Mouse (Mus musculus): ENCODE data around the gene Stx1b. TPM values are rescaled to one million over a fixed set of nuclear protein-coding genes. Genes with fewer than 3 reads are reported as not detected.
A peak's percentile ranks its signal among the peaks of the same experiment; 100 is the strongest.

The Stx1b gene
- total RNA-seq, 2 experiments from 2014 or later, result 0.65 to 0.83 TPM

GRCm38 (mm10) chr7:127763642-127764041 is 60.7 kb downstream of the Stx1b start:
- no peak for DNase-seq
- intact Hi-C loops (cut with DNase I), result no loop called here

GRCm38 (mm10) chr7:127761026-127761425 is 63.3 kb downstream of the Stx1b start:
- DNase-seq, result peak; percentile 82 to 87
- intact Hi-C loops (cut with DNase I), result loop anchor here (1.0 kb wide), 1 partner anchor 86 kb away; no protein-coding TSS in a partner anchor

- no peak for DNase-seq
- intact Hi-C loops (cut with DNase I), result no loop called here
Measured at GRCm38 (mm10) chr7:127760478-127760877, 63.9 kb downstream of the Stx1b start.

- intact Hi-C loops (cut with DNase I), result no loop called here
- DNase-seq, result no peak
Measured at GRCm38 (mm10) chr7:127759716-127760115, 64.6 kb downstream of the Stx1b start.

Other genes starting within 250 kb of the Stx1b start
- gene Ccdc189, start 236.0 kb downstream of the Stx1b start, total RNA-seq (2021), result 10 to 100 TPM in 1 of 2 experiments, 1 to 10 TPM in 1; 8.8 to 12.6 TPM
- gene Rnf40, start 235.8 kb downstream of the Stx1b start, total RNA-seq (2021), result 10 to 100 TPM; 46.5 to 53.9 TPM
- gene Zfp629, start 208.8 kb downstream of the Stx1b start, total RNA-seq (2021), result 10 to 100 TPM; 28.8 to 29.1 TPM
- gene Bcl7c, start 115.6 kb downstream of the Stx1b start, total RNA-seq (2021), result 10 to 100 TPM; 33.5 to 47.3 TPM
- 1 to 10 TPM; 5.0 to 6.0 TPM for gene Ctf1, start 111.8 kb downstream of the Stx1b start, total RNA-seq (2021)
- not detected for gene Ctf2, start 92.4 kb downstream of the Stx1b start, total RNA-seq (2021)
- 1 to 10 TPM; 4.8 to 5.7 TPM for gene Fbxl19, start 80.0 kb downstream of the Stx1b start, total RNA-seq (2021)
- gene Orai3, start 54.7 kb downstream of the Stx1b start, total RNA-seq (2021), result 10 to 100 TPM; 16.6 to 17.3 TPM
- gene Setd1a, start 47.9 kb downstream of the Stx1b start, total RNA-seq (2021), result 10 to 100 TPM; 21.0 to 22.3 TPM
- gene Gm49388, start 38.9 kb downstream of the Stx1b start, total RNA-seq (2021), result 1 to 10 TPM; 2.7 to 3.0 TPM
- gene Hsd3b7, start 23.9 kb downstream of the Stx1b start, total RNA-seq (2021), result 10 to 100 TPM; 14.9 to 18.4 TPM
- gene Stx4a, start 255 bp downstream of the Stx1b start, total RNA-seq (2021), result 10 to 100 TPM; 66.7 to 68.1 TPM
- gene Zfp646, start 51.7 kb upstream of the Stx1b start, total RNA-seq (2021), result 10 to 100 TPM; 21.0 to 21.9 TPM
- 1 to 10 TPM; 3.8 to 5.5 TPM for gene Zfp668, start 52.3 kb upstream of the Stx1b start, total RNA-seq (2021)
- gene Prss53, start 66.4 kb upstream of the Stx1b start, total RNA-seq (2021), result under 1 TPM; 0.59 to 0.88 TPM
- gene Gm21974, start 70.9 kb upstream of the Stx1b start, total RNA-seq (2021), result not detected
- gene Vkorc1, start 71.1 kb upstream of the Stx1b start, total RNA-seq (2021), result 10 to 100 TPM; 25.6 to 28.1 TPM
- 10 to 100 TPM; 85.7 to 86.8 TPM for gene Bckdk, start 79.5 kb upstream of the Stx1b start, total RNA-seq (2021)
- gene Kat8, start 88.0 kb upstream of the Stx1b start, total RNA-seq (2021), result 10 to 100 TPM; 13.5 TPM
- under 1 TPM in 1 of 2 experiments, not detected in 1; 0.24 TPM for gene Prss8, start 105.6 kb upstream of the Stx1b start, total RNA-seq (2021)
- 1 to 10 TPM; 6.4 to 6.7 TPM for gene Prss36, start 122.2 kb upstream of the Stx1b start, total RNA-seq (2021)
- 100 to 1,000 TPM; 169 to 184 TPM for gene Fus, start 142.9 kb upstream of the Stx1b start, total RNA-seq (2021)
- gene Pycard, start 169.3 kb upstream of the Stx1b start, total RNA-seq (2021), result 10 to 100 TPM in 1 of 2 experiments, 1 to 10 TPM in 1; 5.6 to 13.6 TPM
- gene Trim72, start 179.4 kb upstream of the Stx1b start, total RNA-seq (2021), result 100 to 1,000 TPM; 209 to 217 TPM
- 1 to 10 TPM; 4.5 to 5.7 TPM for gene Itgam, start 238.1 kb upstream of the Stx1b start, total RNA-seq (2021)
- not detected for gene Gm49368, start 238.1 kb upstream of the Stx1b start, total RNA-seq (2021)